Mouse (Mus musculus): ENCODE results near the gene Yy1. TPM values are rescaled to one million over a fixed set of nuclear protein-coding genes. Genes with fewer than 3 reads are reported as not detected.

Gene Yy1
- 13.9 TPM for polyA plus RNA-seq (2012; fragmentation: generic; extraction: Trizol)
- long read RNA-seq, experiment 1, full-length matches to known transcripts, result 3 of 9 reads
- long read RNA-seq, experiment 1, partial matches to known transcripts, result 0 of 9 reads
- long read RNA-seq, experiment 1, other reads (novel, unspliced or antisense), result 6 of 9 reads
- long read RNA-seq, experiment 2, full-length matches to known transcripts, result 3 of 22 reads
- long read RNA-seq, experiment 2, partial matches to known transcripts, result 1 of 22 reads
- long read RNA-seq, experiment 2, other reads (novel, unspliced or antisense), result 18 of 22 reads

DNA sequence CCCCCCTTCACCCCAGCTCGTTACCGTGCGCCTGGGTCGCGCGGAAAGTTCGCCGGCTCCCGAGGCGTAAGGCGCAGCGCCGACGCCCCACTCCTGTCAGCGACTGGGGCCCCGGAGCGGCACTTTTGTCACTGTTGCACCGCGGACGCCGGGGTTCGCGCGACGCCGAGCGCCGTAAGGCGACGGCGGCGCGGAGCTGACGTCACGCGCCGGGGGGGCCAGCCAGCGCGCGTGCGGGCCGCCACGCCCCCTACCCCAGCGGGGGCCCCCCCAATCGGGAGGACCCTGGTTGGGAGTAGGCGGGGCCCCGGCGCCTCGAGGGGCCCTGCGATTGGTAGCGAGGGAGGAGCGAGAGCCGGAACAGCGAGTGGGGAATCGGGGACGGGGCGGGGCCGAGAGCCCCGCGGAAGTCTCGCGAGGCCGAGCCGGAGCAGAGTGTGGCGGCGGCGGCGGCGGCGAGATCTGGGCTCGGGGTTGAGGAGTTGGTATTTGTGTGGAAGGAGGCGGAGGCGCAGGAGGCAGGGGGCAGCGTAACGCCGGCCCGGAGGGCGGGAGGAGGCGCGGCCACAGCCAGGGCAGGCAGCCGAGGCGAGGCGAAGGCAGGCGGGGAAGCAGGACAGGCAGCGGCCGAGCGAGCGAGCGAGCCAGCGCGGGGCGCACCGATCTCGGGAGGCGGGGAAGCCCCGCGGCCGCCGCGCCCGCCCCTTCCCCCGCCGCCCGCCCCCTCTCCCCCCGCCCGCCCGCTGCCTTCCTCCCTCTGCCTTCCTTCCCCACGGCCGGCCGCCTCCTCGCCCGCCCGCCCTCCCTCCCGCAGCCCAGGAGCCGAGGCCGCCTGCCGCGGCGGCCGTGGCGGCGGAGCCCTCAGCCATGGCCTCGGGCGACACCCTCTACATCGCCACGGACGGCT is at the start of gene Yy1:
TSS of gene Yy1 (plus strand) at position 428 of the 907 bp plus-strand sequence.
- Histone ChIP-seq H3K79me3 (ENCODE audit: low read depth) (peaks cover 82% of the 10 kb centered on the region), H3K79me2 (ENCODE audit: control insufficient read depth, insufficient read depth) (peaks cover 93% of the 10 kb centered on the region), H3K4me3 (ENCODE audit: insufficient read depth, poor library complexity, severe bottlenecking) (peak within 1 kb of the TSS; percentile 98), H3K36me3 (ENCODE audit: control insufficient read depth, insufficient read depth) (peaks cover 12% of the 10 kb centered on the region), H3K27me3 (ENCODE audit: control insufficient read depth, insufficient read depth, insufficient read length) (no peaks in the 10 kb centered on the region), H3ac (ENCODE audit: control insufficient read depth, insufficient read length, low read depth) (peak within 1 kb of the TSS; percentile 99)
- TF ChIP-seq USF1 (IDR thresholded peaks at IDR 0.05; ENCODE audit: low read depth), result no peak
- TF ChIP-seq CEBPB (IDR thresholded peaks at IDR 0.05; ENCODE audit: low read depth), result no peak
- TF ChIP-seq MYOD1 (IDR thresholded peaks at IDR 0.05; ENCODE audit: control insufficient read depth, insufficient read length, low read depth), result no peak
- no peak for TF ChIP-seq CTCF (IDR thresholded peaks at IDR 0.05; ENCODE audit: control insufficient read depth, insufficient read depth, insufficient read length)
- no peak for TF ChIP-seq FOSL1 (IDR thresholded peaks at IDR 0.05; ENCODE audit: insufficient read depth, low read length, poor library complexity, severe bottlenecking)
- TF ChIP-seq MAX (IDR thresholded peaks at IDR 0.05), result peak; percentile 8
- no peak for TF ChIP-seq MYOG (IDR thresholded peaks at IDR 0.05; ENCODE audit: control insufficient read depth, extremely low read depth, insufficient read length)

DNA sequence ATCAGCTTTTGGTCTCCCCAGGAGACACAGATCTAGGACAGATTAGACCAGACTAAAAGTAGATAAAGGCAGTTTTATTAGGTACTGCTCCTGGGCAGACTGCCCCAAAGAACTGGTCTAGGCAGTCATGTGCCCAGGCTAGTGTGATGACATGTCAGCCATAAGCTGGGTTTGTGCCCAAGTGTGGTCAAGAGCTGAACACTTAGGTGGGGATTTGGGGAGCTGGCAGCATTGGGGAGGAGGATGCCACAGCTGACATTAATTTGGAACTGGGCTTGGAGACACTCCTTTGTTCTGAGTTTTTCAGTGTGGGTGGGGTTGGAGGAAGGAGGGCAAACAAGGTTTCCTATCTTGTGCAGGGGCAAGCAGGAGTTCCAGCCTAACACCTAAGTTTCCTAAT is 46.8 kb upstream of the Yy1 start:
- no peak overlapping the region for H3ac ChIP-seq (ENCODE audit: control insufficient read depth, insufficient read length, low read depth)
- TF ChIP-seq CTCF (IDR thresholded peaks at IDR 0.05; ENCODE audit: control insufficient read depth, insufficient read depth, insufficient read length), result no peak
- no peak for TF ChIP-seq CEBPB (IDR thresholded peaks at IDR 0.05; ENCODE audit: low read depth)
- TF ChIP-seq USF1 (IDR thresholded peaks at IDR 0.05; ENCODE audit: low read depth), result no peak
- no peak for TF ChIP-seq MAX (IDR thresholded peaks at IDR 0.05)
- TF ChIP-seq MYOG (IDR thresholded peaks at IDR 0.05; ENCODE audit: control insufficient read depth, extremely low read depth, insufficient read length), result no peak
- TF ChIP-seq FOSL1 (IDR thresholded peaks at IDR 0.05; ENCODE audit: insufficient read depth, low read length, poor library complexity, severe bottlenecking), result no peak
- TF ChIP-seq MYOD1 (IDR thresholded peaks at IDR 0.05; ENCODE audit: control insufficient read depth, insufficient read length, low read depth), result no peak
- peaks cover 3% of the 10 kb centered on the region for H3K27me3 ChIP-seq (ENCODE audit: control insufficient read depth, insufficient read depth, insufficient read length)
- no peaks in the 10 kb centered on the region for H3K79me2 ChIP-seq (ENCODE audit: control insufficient read depth, insufficient read depth)
- H3K79me3 ChIP-seq (ENCODE audit: low read depth), result no peaks in the 10 kb centered on the region
- no peaks in the 10 kb centered on the region for H3K36me3 ChIP-seq (ENCODE audit: control insufficient read depth, insufficient read depth)
- H3K4me3 ChIP-seq (ENCODE audit: insufficient read depth, poor library complexity, severe bottlenecking), result no peak overlapping the region

DNA sequence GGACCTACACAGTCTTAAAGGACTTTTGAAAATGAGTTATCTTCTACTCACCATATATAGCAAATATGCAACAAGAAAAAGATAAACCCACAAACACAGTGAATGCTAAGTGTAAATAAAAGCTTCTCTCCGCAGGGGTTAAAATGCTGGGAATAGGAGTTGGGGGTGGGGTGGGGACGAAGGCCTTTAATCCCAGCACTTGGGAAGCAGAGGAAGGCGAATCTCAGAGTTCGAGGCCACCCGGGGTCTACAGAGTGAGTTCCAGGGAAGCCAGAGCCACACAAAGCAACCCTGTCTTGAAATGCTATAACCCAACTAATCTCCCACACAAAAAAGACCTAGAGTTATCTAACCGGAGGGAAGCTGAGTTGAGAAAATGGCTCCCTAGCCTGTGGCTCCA is 43.8 kb upstream of the Yy1 start:
- H3K27me3 ChIP-seq (ENCODE audit: control insufficient read depth, insufficient read depth, insufficient read length), result peaks cover 8% of the 10 kb centered on the region
- no peaks in the 10 kb centered on the region for H3K36me3 ChIP-seq (ENCODE audit: control insufficient read depth, insufficient read depth)
- no peak overlapping the region for H3ac ChIP-seq (ENCODE audit: control insufficient read depth, insufficient read length, low read depth)
- no peak for TF ChIP-seq MAX (IDR thresholded peaks at IDR 0.05)
- TF ChIP-seq MYOD1 (IDR thresholded peaks at IDR 0.05; ENCODE audit: control insufficient read depth, insufficient read length, low read depth), result no peak
- TF ChIP-seq MYOG (IDR thresholded peaks at IDR 0.05; ENCODE audit: control insufficient read depth, extremely low read depth, insufficient read length), result no peak
- TF ChIP-seq CEBPB (IDR thresholded peaks at IDR 0.05; ENCODE audit: low read depth), result no peak
- TF ChIP-seq CTCF (IDR thresholded peaks at IDR 0.05; ENCODE audit: control insufficient read depth, insufficient read depth, insufficient read length), result no peak
- no peak for TF ChIP-seq FOSL1 (IDR thresholded peaks at IDR 0.05; ENCODE audit: insufficient read depth, low read length, poor library complexity, severe bottlenecking)
- no peak for TF ChIP-seq USF1 (IDR thresholded peaks at IDR 0.05; ENCODE audit: low read depth)
- H3K79me2 ChIP-seq (ENCODE audit: control insufficient read depth, insufficient read depth), result no peaks in the 10 kb centered on the region
- no peak overlapping the region for H3K4me3 ChIP-seq (ENCODE audit: insufficient read depth, poor library complexity, severe bottlenecking)
- H3K79me3 ChIP-seq (ENCODE audit: low read depth), result no peaks in the 10 kb centered on the region

DNA sequence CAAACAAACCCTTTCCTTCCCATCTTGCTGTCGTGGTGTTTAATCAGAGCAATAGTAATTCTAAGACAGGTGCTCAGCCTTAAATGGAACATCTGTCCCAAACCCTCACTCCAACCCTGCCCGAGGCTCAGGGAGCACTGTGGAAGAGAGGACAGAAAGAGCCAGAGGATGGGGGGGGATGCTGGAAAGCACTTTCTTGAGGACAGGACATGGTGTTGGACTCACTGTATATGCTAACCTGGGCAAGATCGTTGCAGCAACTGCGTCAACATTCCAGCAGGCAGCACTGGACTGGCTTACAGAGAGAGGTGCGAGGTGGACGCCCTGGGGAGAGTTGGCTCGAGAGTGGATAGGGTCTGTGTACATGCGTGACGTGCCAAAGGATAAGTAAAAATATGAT is 43.3 kb upstream of the Yy1 start:
- H3K4me3 ChIP-seq (ENCODE audit: insufficient read depth, poor library complexity, severe bottlenecking), result no peak overlapping the region
- H3K27me3 ChIP-seq (ENCODE audit: control insufficient read depth, insufficient read depth, insufficient read length), result peaks cover 8% of the 10 kb centered on the region
- H3K36me3 ChIP-seq (ENCODE audit: control insufficient read depth, insufficient read depth), result no peaks in the 10 kb centered on the region
- H3K79me2 ChIP-seq (ENCODE audit: control insufficient read depth, insufficient read depth), result no peaks in the 10 kb centered on the region
- TF ChIP-seq MYOG (IDR thresholded peaks at IDR 0.05; ENCODE audit: control insufficient read depth, extremely low read depth, insufficient read length), result no peak
- no peak for TF ChIP-seq MAX (IDR thresholded peaks at IDR 0.05)
- no peaks in the 10 kb centered on the region for H3K79me3 ChIP-seq (ENCODE audit: low read depth)
- H3ac ChIP-seq (ENCODE audit: control insufficient read depth, insufficient read length, low read depth), result no peak overlapping the region

DNA sequence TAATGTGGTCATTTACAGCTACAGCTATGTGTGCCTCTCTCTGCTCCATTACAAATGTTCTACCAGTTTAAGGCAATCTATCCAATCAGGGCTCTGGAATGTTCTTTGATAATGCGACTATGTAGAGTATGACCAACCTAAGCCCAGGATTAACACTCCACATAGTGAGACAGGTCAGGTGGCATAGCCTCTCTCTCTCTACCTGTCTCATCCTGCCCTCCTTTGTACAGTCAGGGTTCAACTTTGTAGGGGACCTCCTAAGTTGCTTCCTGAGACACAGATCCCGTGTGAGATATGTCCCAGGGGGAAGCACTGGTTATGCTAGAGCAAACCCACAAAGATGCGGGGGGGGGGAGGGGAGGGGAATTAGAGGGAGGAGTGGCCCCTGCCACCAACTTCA is 42.5 kb upstream of the Yy1 start:
- TF ChIP-seq MYOG (IDR thresholded peaks at IDR 0.05; ENCODE audit: control insufficient read depth, extremely low read depth, insufficient read length), result no peak
- no peak for TF ChIP-seq CEBPB (IDR thresholded peaks at IDR 0.05; ENCODE audit: low read depth)
- no peak for TF ChIP-seq MAX (IDR thresholded peaks at IDR 0.05)
- TF ChIP-seq CTCF (IDR thresholded peaks at IDR 0.05; ENCODE audit: control insufficient read depth, insufficient read depth, insufficient read length), result no peak
- TF ChIP-seq USF1 (IDR thresholded peaks at IDR 0.05; ENCODE audit: low read depth), result no peak
- TF ChIP-seq MYOD1 (IDR thresholded peaks at IDR 0.05; ENCODE audit: control insufficient read depth, insufficient read length, low read depth), result no peak
- H3ac ChIP-seq (ENCODE audit: control insufficient read depth, insufficient read length, low read depth), result no peak overlapping the region
- H3K27me3 ChIP-seq (ENCODE audit: control insufficient read depth, insufficient read depth, insufficient read length), result peaks cover 8% of the 10 kb centered on the region
- H3K79me2 ChIP-seq (ENCODE audit: control insufficient read depth, insufficient read depth), result no peaks in the 10 kb centered on the region
- no peak overlapping the region for H3K4me3 ChIP-seq (ENCODE audit: insufficient read depth, poor library complexity, severe bottlenecking)
- H3K79me3 ChIP-seq (ENCODE audit: low read depth), result no peaks in the 10 kb centered on the region
- no peaks in the 10 kb centered on the region for H3K36me3 ChIP-seq (ENCODE audit: control insufficient read depth, insufficient read depth)

All from C2C12 (cell line).